Mouse (Mus musculus): ENCODE results near the gene Cnr2.

Gene Cnr2

GRCm38 (mm10) chr4:135895071-135895571 lies at the start of gene Cnr2:
Gene Cnr2 (plus strand): TSS chr4:135895394.
- in situ Hi-C loops (cut with MboI), result no loop called here

GRCm38 (mm10) chr4:135847581-135847980 lies 47.6 kb upstream of the Cnr2 start:
- in situ Hi-C loops (cut with MboI), result no loop called here

- in situ Hi-C loops (cut with MboI), result no loop called here
Measured at GRCm38 (mm10) chr4:135850411-135851095, 44.6 kb upstream of the Cnr2 start.

GRCm38 (mm10) chr4:135851942-135852341 lies 43.3 kb upstream of the Cnr2 start:
- in situ Hi-C loops (cut with MboI), result no loop called here

- in situ Hi-C loops (cut with MboI), result no loop called here
Measured at GRCm38 (mm10) chr4:135853987-135854546, 41.1 kb upstream of the Cnr2 start.

GRCm38 (mm10) chr4:135854630-135855029 lies 40.6 kb upstream of the Cnr2 start:
- in situ Hi-C loops (cut with MboI), result no loop called here

- in situ Hi-C loops (cut with MboI), result no loop called here
Measured at GRCm38 (mm10) chr4:135855080-135855479, 40.1 kb upstream of the Cnr2 start.

- in situ Hi-C loops (cut with MboI), result no loop called here
Measured at GRCm38 (mm10) chr4:135855536-135856222, 39.5 kb upstream of the Cnr2 start, which contains the start of gene Srsf10. Gene Srsf10 (plus strand): TSS chr4:135855747.

GRCm38 (mm10) chr4:135856223-135857091 lies 38.7 kb upstream of the Cnr2 start:
- in situ Hi-C loops (cut with MboI), result no loop called here

GRCm38 (mm10) chr4:135857597-135858186 lies 37.5 kb upstream of the Cnr2 start:
- in situ Hi-C loops (cut with MboI), result no loop called here

- in situ Hi-C loops (cut with MboI), result no loop called here
Measured at GRCm38 (mm10) chr4:135868996-135869395, 26.2 kb upstream of the Cnr2 start.

GRCm38 (mm10) chr4:135870227-135871023 lies 24.8 kb upstream of the Cnr2 start:
- in situ Hi-C loops (cut with MboI), result no loop called here

GRCm38 (mm10) chr4:135872015-135872414 lies 23.2 kb upstream of the Cnr2 start:
- in situ Hi-C loops (cut with MboI), result no loop called here

- in situ Hi-C loops (cut with MboI), result no loop called here
Measured at GRCm38 (mm10) chr4:135872589-135873391, 22.4 kb upstream of the Cnr2 start.

- in situ Hi-C loops (cut with MboI), result no loop called here
Measured at GRCm38 (mm10) chr4:135873526-135874202, 21.5 kb upstream of the Cnr2 start, which contains the start of gene Pnrc2. Gene Pnrc2 (minus strand): TSS chr4:135873850.

GRCm38 (mm10) chr4:135874564-135875535 lies 20.3 kb upstream of the Cnr2 start:
- in situ Hi-C loops (cut with MboI), result no loop called here

- in situ Hi-C loops (cut with MboI), result no loop called here
Measured at GRCm38 (mm10) chr4:135875546-135875945, 19.6 kb upstream of the Cnr2 start.
